Mouse (Mus musculus): ENCODE measurements around the gene Lyg1. TPM values are rescaled to one million over a fixed set of nuclear protein-coding genes. Genes with fewer than 3 reads are reported as not detected.

Lyg1 gene
- polyA plus RNA-seq, 1 experiment from 2014 or later: not detected

- H3K27me3 ChIP-seq (replicated peaks; ENCODE audit: insufficient read depth, low read length): no peaks in the 10 kb centered on the region
- H3K4me3 ChIP-seq (ENCODE audit: low read depth, low read length): peak overlapping the region; percentile 97
- H3K4me1 ChIP-seq (ENCODE audit: insufficient read depth, low read depth, low read length): peaks cover 6% of the 10 kb centered on the region; the same call in 1 of the 2 replicates
- DNase-seq (ENCODE audit: low spot score) (peak; percentile 71), ATAC-seq (peak; percentile 32)
- H3K4me2 ChIP-seq (replicated peaks; ENCODE audit: low read depth, low read length): peak overlapping the region; percentile 77
- TF ChIP-seq EP300 (IDR thresholded peaks at IDR 0.05): no peak
- TF ChIP-seq CTCF (IDR thresholded peaks at IDR 0.05): no peak
- WGBS: 4% methylated on average over 31 of the region's 47 CpGs
- H3K27ac ChIP-seq (ENCODE audit: low read length): peak overlapping the region; percentile 94
- H3K36me3 ChIP-seq (ENCODE audit: insufficient read depth, low read length): peaks cover 9% of the 10 kb centered on the region
- peak overlapping the region; percentile 90 for H3K9ac ChIP-seq (replicated peaks; ENCODE audit: low read depth)
- H3K9me3 ChIP-seq (ENCODE audit: low read length): no peaks in the 10 kb centered on the region
Measured at GRCm38 (mm10) chr1:37998371-37999199, 41.0 kb upstream of the Lyg1 start.

GRCm38 (mm10) chr1:37997867-37998266, 40.3 kb upstream of the Lyg1 start, which contains the start of the genes Txndc9 and Eif5b:
TSS of gene Txndc9 (minus strand) at chr1:37997893.
TSS of gene Eif5b (plus strand) at chr1:37998010.
- peaks cover 6% of the 10 kb centered on the region; the same call in 1 of the 2 replicates for H3K4me1 ChIP-seq (ENCODE audit: insufficient read depth, low read depth, low read length)
- no peaks in the 10 kb centered on the region for H3K9me3 ChIP-seq (ENCODE audit: low read length)
- H3K4me2 ChIP-seq (replicated peaks; ENCODE audit: low read depth, low read length): peak within 1 kb of the TSS; percentile 77
- H3K27ac ChIP-seq (ENCODE audit: low read length): peak within 1 kb of the TSS; percentile 94
- H3K27me3 ChIP-seq (replicated peaks; ENCODE audit: insufficient read depth, low read length): no peaks in the 10 kb centered on the region
- TF ChIP-seq CTCF (IDR thresholded peaks at IDR 0.05): peak; percentile 75
- TF ChIP-seq EP300 (IDR thresholded peaks at IDR 0.05): no peak
- H3K9ac ChIP-seq (replicated peaks; ENCODE audit: low read depth): peak within 1 kb of the TSS; percentile 90
- peak; percentile 91 for ATAC-seq
- peak; percentile 96 for DNase-seq (ENCODE audit: low spot score)
- peak within 1 kb of the TSS; percentile 97 for H3K4me3 ChIP-seq (ENCODE audit: low read depth, low read length)
- peaks cover 14% of the 10 kb centered on the region for H3K36me3 ChIP-seq (ENCODE audit: insufficient read depth, low read length)
- under 1% methylated on average over 49 of the region's 50 CpGs for WGBS

- peak overlapping the region; percentile 70 for H3K9ac ChIP-seq (replicated peaks; ENCODE audit: low read depth)
- TF ChIP-seq EP300 (IDR thresholded peaks at IDR 0.05) (peak; percentile 67), CTCF (IDR thresholded peaks at IDR 0.05) (no peak)
- under 1% methylated on average over 42 of the region's 42 CpGs for WGBS
- ATAC-seq: peak; percentile 95
- H3K4me3 ChIP-seq (ENCODE audit: low read depth, low read length): peak overlapping the region; percentile 97
- peaks cover 6% of the 10 kb centered on the region; the same call in 1 of the 2 replicates for H3K4me1 ChIP-seq (ENCODE audit: insufficient read depth, low read depth, low read length)
- peak; percentile 99 for DNase-seq (ENCODE audit: low spot score)
- peak overlapping the region; percentile 77 for H3K4me2 ChIP-seq (replicated peaks; ENCODE audit: low read depth, low read length)
- H3K36me3 ChIP-seq (ENCODE audit: insufficient read depth, low read length): peaks cover 16% of the 10 kb centered on the region
- no peaks in the 10 kb centered on the region for H3K9me3 ChIP-seq (ENCODE audit: low read length)
- H3K27ac ChIP-seq (ENCODE audit: low read length): peak overlapping the region; percentile 94
- H3K27me3 ChIP-seq (replicated peaks; ENCODE audit: insufficient read depth, low read length): no peaks in the 10 kb centered on the region
Measured at GRCm38 (mm10) chr1:37996877-37997484, 39.4 kb upstream of the Lyg1 start.

- Histone ChIP-seq H3K4me1 (ENCODE audit: insufficient read depth, low read depth, low read length) (peaks cover 6% of the 10 kb centered on the region; the same call in 1 of the 2 replicates), H3K27me3 (replicated peaks; ENCODE audit: insufficient read depth, low read length) (no peaks in the 10 kb centered on the region), H3K4me3 (ENCODE audit: low read depth, low read length) (peak overlapping the region; percentile 97), H3K9ac (replicated peaks; ENCODE audit: low read depth) (peak overlapping the region; percentile 70), H3K27ac (ENCODE audit: low read length) (peak overlapping the region; percentile 93), H3K36me3 (ENCODE audit: insufficient read depth, low read length) (peaks cover 22% of the 10 kb centered on the region), H3K9me3 (ENCODE audit: low read length) (no peaks in the 10 kb centered on the region), H3K4me2 (replicated peaks; ENCODE audit: low read depth, low read length) (peak overlapping the region; percentile 70)
- DNase-seq (ENCODE audit: low spot score) (peak; percentile 7), ATAC-seq (no peak)
- WGBS: 35% methylated on average over 3 of the region's 3 CpGs
- TF ChIP-seq EP300 (IDR thresholded peaks at IDR 0.05) (no peak), CTCF (IDR thresholded peaks at IDR 0.05) (no peak)
Measured at GRCm38 (mm10) chr1:37996226-37996625, 38.7 kb upstream of the Lyg1 start.

- TF ChIP-seq CTCF (IDR thresholded peaks at IDR 0.05): no peak
- TF ChIP-seq EP300 (IDR thresholded peaks at IDR 0.05): no peak
- Histone ChIP-seq H3K36me3 (ENCODE audit: insufficient read depth, low read length) (peaks cover 40% of the 10 kb centered on the region; the same call in 1 of the 2 replicates), H3K9me3 (ENCODE audit: low read length) (no peaks in the 10 kb centered on the region)
Measured at GRCm38 (mm10) chr1:37987856-37988255, 30.3 kb upstream of the Lyg1 start.

GRCm38 (mm10) chr1:37985764-37986323, 28.3 kb upstream of the Lyg1 start:
- no peak overlapping the region for H3K4me3 ChIP-seq (ENCODE audit: low read depth, low read length)
- ATAC-seq (no peak), DNase-seq (ENCODE audit: low spot score) (peak; percentile 36)
- peaks cover 30% of the 10 kb centered on the region; the same call in 1 of the 2 replicates for H3K36me3 ChIP-seq (ENCODE audit: insufficient read depth, low read length)
- H3K9ac ChIP-seq (replicated peaks; ENCODE audit: low read depth): no peak overlapping the region
- H3K4me1 ChIP-seq (ENCODE audit: insufficient read depth, low read depth, low read length): no peaks in the 10 kb centered on the region
- H3K4me2 ChIP-seq (replicated peaks; ENCODE audit: low read depth, low read length): no peak overlapping the region
- no peaks in the 10 kb centered on the region for H3K27me3 ChIP-seq (replicated peaks; ENCODE audit: insufficient read depth, low read length)
- 87% methylated on average over 9 of the region's 9 CpGs for WGBS
- TF ChIP-seq CTCF (IDR thresholded peaks at IDR 0.05) (peak; percentile 85), EP300 (IDR thresholded peaks at IDR 0.05) (no peak)
- no peaks in the 10 kb centered on the region for H3K9me3 ChIP-seq (ENCODE audit: low read length)
- H3K27ac ChIP-seq (ENCODE audit: low read length): no peak overlapping the region

More at GRCm38 (mm10) chr1:37987856-37988255, 30.3 kb upstream of the Lyg1 start:
- Histone ChIP-seq H3K27ac (ENCODE audit: low read length) (no peak overlapping the region), H3K4me1 (ENCODE audit: insufficient read depth, low read depth, low read length) (no peaks in the 10 kb centered on the region), H3K27me3 (replicated peaks; ENCODE audit: insufficient read depth, low read length) (no peaks in the 10 kb centered on the region), H3K9ac (replicated peaks; ENCODE audit: low read depth) (no peak overlapping the region), H3K4me2 (replicated peaks; ENCODE audit: low read depth, low read length) (no peak overlapping the region), H3K4me3 (ENCODE audit: low read depth, low read length) (no peak overlapping the region)
- no peak for ATAC-seq
- whole genome bisulfite sequencing: 71% methylated on average over 5 of the region's 5 CpGs
- no peak for DNase-seq (ENCODE audit: low spot score)
